24 mouse cellular contexts compared by ENCODE assay signal in genomic region chr10:76239401-76239800, GRCm38 (mm10). TPM values are rescaled to one million over a fixed set of nuclear protein-coding genes. Genes with fewer than 3 reads are reported as not detected.
DNase-seq lines count a peak whose midpoint lies in the region; ATAC-seq and TF ChIP-seq lines count a peak whose summit lies in the region.
"Had no signal": no experiment of that assay in that cellular context is flagged by ENCODE, and none has a peak within 500 bp of the region (broad histone marks: within the 10 kb centered on the region; RNA-seq: fewer than 3 reads in every experiment).

No protein-coding gene starts in this region.

- H3K4me3 ChIP-seq in heart, postnatal 0 days (ENCODE audit: low read depth, low read length) = no peak overlapping the region
- H3K4me3 ChIP-seq in heart, embryonic 12.5 days = no peak overlapping the region
- H3K4me3 ChIP-seq in layer of hippocampus, adult 2 months = no peak overlapping the region
- H3K4me3 ChIP-seq: hindbrain, embryonic 15.5 days; left cerebral cortex, adult 2 months; limb, embryonic 12.5 days; liver, embryonic 15.5 days; midbrain, embryonic 13.5 days; neural tube, embryonic 13.5 days had no signal

- H3K4me1 ChIP-seq in heart, postnatal 0 days (ENCODE audit: control insufficient read depth, insufficient read depth) = peaks cover 13% of the 10 kb centered on the region; the same call in 1 of the 2 replicates
- H3K4me1 ChIP-seq in heart, embryonic 12.5 days (replicated peaks) = peaks cover 19% of the 10 kb centered on the region

- no peak for DNase-seq in heart, postnatal 0 days (ENCODE audit: low spot score)
- DNase-seq in lung, adult 18-20 months = peak; percentile 48 to 50
- no peak for DNase-seq in lung, postnatal 14 days
- DNase-seq in lung, postnatal 36 days = peak; percentile 58
- DNase-seq in layer of hippocampus, adult 2 months (ENCODE audit: low spot score in 2 of 2) = no peak
- DNase-seq: adrenal gland, adult 8-10 months; B cell, adult 2 months; cerebellum, adult 2 months; cerebellum, postnatal 14 days; gastrocnemius, postnatal 25 days; kidney, adult 9 months; kidney, postnatal 25 days had no signal

- TF ChIP-seq EP300 in heart, postnatal 0 days (IDR thresholded peaks at IDR 0.05; ENCODE audit: low read depth) = no peak

- no peaks in the 10 kb centered on the region for H3K27me3 ChIP-seq in heart, postnatal 0 days (ENCODE audit: control insufficient read depth, insufficient read depth, low read length)
- no peaks in the 10 kb centered on the region for H3K27me3 ChIP-seq in heart, embryonic 12.5 days (replicated peaks)
- H3K27me3 ChIP-seq: hindbrain, embryonic 15.5 days; limb, embryonic 12.5 days; liver, embryonic 15.5 days; midbrain, embryonic 13.5 days; neural tube, embryonic 13.5 days had no signal

- no peak overlapping the region for H3K9ac ChIP-seq in heart, postnatal 0 days (replicated peaks; ENCODE audit: low read depth, low read length)
- no peak overlapping the region for H3K9ac ChIP-seq in heart, embryonic 12.5 days
- H3K9ac ChIP-seq: hindbrain, embryonic 15.5 days; limb, embryonic 12.5 days; liver, embryonic 15.5 days; midbrain, embryonic 13.5 days; neural tube, embryonic 13.5 days had no signal

- 37% methylated on average over 4 of the region's 4 CpGs for WGBS in heart, postnatal 0 days
- 46% methylated on average over 4 of the region's 4 CpGs for WGBS in heart, embryonic 12.5 days

- TF ChIP-seq CTCF in heart, postnatal 0 days (IDR thresholded peaks at IDR 0.05; ENCODE audit: low read depth) = peak; percentile 18; the same call in 1 of the 2 replicates
- TF ChIP-seq CTCF in layer of hippocampus, adult 2 months (conservative IDR thresholded peaks at IDR 0.05) = no peak

- no peaks in the 10 kb centered on the region for H3K36me3 ChIP-seq in heart, postnatal 0 days (replicated peaks; ENCODE audit: control insufficient read depth, insufficient read depth, low read length)
- H3K36me3 ChIP-seq in heart, embryonic 12.5 days = peaks cover 8% of the 10 kb centered on the region
- H3K36me3 ChIP-seq: hindbrain, embryonic 15.5 days; liver, embryonic 15.5 days had no signal

- no peak for ATAC-seq in heart, postnatal 0 days (ENCODE audit: insufficient read depth, low read depth)
- no peak for ATAC-seq in heart, embryonic 12.5 days (ENCODE audit: insufficient number of reproducible peaks, low FRiP score)
- ATAC-seq: forebrain, embryonic 14.5 days; midbrain, embryonic 13.5 days had no signal

- H3K27ac ChIP-seq in heart, postnatal 0 days (ENCODE audit: low read depth) = 0 out of 2 replicates have a peak overlapping the region, but pooled peaks have one; percentile 6
- H3K27ac ChIP-seq in heart, embryonic 12.5 days (ENCODE audit: poor library complexity, severe bottlenecking) = no peak overlapping the region
- H3K27ac ChIP-seq in layer of hippocampus, adult 2 months = no peak overlapping the region
- H3K27ac ChIP-seq: hindbrain, embryonic 15.5 days; left cerebral cortex, adult 2 months; limb, embryonic 12.5 days; liver, embryonic 15.5 days; macrophage; midbrain, embryonic 13.5 days; neural tube, embryonic 13.5 days had no signal

- H3K9me3 ChIP-seq in heart, postnatal 0 days (replicated peaks; ENCODE audit: control insufficient read depth, low read length) = no peaks in the 10 kb centered on the region
- no peaks in the 10 kb centered on the region for H3K9me3 ChIP-seq in heart, embryonic 12.5 days (replicated peaks)
- H3K9me3 ChIP-seq: hindbrain, embryonic 15.5 days; limb, embryonic 12.5 days; liver, embryonic 15.5 days; midbrain, embryonic 13.5 days; neural tube, embryonic 13.5 days had no signal

- H3K4me2 ChIP-seq in heart, postnatal 0 days (ENCODE audit: low read depth, low read length) = no peak overlapping the region
- H3K4me2 ChIP-seq in heart, embryonic 12.5 days = no peak overlapping the region
- H3K4me2 ChIP-seq: hindbrain, embryonic 15.5 days; limb, embryonic 12.5 days; liver, embryonic 15.5 days; midbrain, embryonic 13.5 days; neural tube, embryonic 13.5 days had no signal

RNA-seq across cellular contexts. Expression of gene Prmt2, which starts 1.7 kb away (rescaled TPM):
- 24.2 and 27.7 TPM in 2 replicates for total RNA-seq in heart, postnatal 0 days (2014; rRNA removed; ENCODE audit: low replicate concordance)
- 31.7 and 36.2 TPM in 2 replicates for polyA plus RNA-seq in heart, postnatal 0 days (2015; fragmentation: Nextera tagmentation; extraction: Ambion mirVana)
- polyA plus RNA-seq in heart, embryonic 12.5 days (2016; fragmentation: Nextera tagmentation; extraction: Ambion mirVana) = 53.4 and 56.0 TPM in 2 replicates
- total RNA-seq in layer of hippocampus, adult 2 months (2021) = 10 to 100 TPM; 72.2 to 75.3 TPM

RNA-seq across cellular contexts. Expression of gene S100b, which starts 14.3 kb away (rescaled TPM):
- 0.89 TPM in 1 of 2 replicates, not detected in the other for total RNA-seq in heart, postnatal 0 days (2014; rRNA removed; ENCODE audit: low replicate concordance)
- 0.70 and 0.86 TPM in 2 replicates for polyA plus RNA-seq in heart, postnatal 0 days (2015; fragmentation: Nextera tagmentation; extraction: Ambion mirVana)
- 0.24 and 0.26 TPM in 2 replicates for polyA plus RNA-seq in heart, embryonic 12.5 days (2016; fragmentation: Nextera tagmentation; extraction: Ambion mirVana)
- total RNA-seq in layer of hippocampus, adult 2 months (2021) = 100 to 1,000 TPM; 118 to 128 TPM
- total RNA-seq: hematopoietic stem cell, adult 5-6 weeks; megakaryocyte-erythroid progenitor cell, adult 5-6 weeks had no signal
- polyA plus RNA-seq: liver, adult 2 months; macrophage had no signal

Comparison
In these comparisons a context has a peak if more than half of its experiments do, and no peak if none do; other contexts are left out.
1. DNase-seq: peak in lung, adult 18-20 months (2 of 2) and lung, postnatal 36 days (single experiment); none in heart, postnatal 0 days (single experiment), lung, postnatal 14 days (single experiment) and layer of hippocampus, adult 2 months (0 of 2).
2. RNA of gene S100b, which starts 14.3 kb away (total RNA-seq): 118 to 128 TPM in layer of hippocampus, adult 2 months; 0.89 TPM in heart, postnatal 0 days; every median in the first group is over 10 times any median in the second.